ENCODE assay signal across 1 mouse cellular context in genomic region chr7:80535009-80535744, GRCm38 (mm10).
TF ChIP-seq lines count a peak whose summit lies in the region.

Blm (minus strand) TSS chr7:80535119.

TF ChIP-seq in MEL, 35 proteins besides CTCF, POLR2A, EP300 and RAD21 (continued from another document):
- TF ChIP-seq USF1 (IDR thresholded peaks at IDR 0.05; ENCODE audit: low read depth, low read length) = peak; percentile 95
- TF ChIP-seq CHD1 (IDR thresholded peaks at IDR 0.05; ENCODE audit: low read depth, low read length) = no peak
- no peak for TF ChIP-seq TCF12 (IDR thresholded peaks at IDR 0.05; ENCODE audit: low read depth, low read length)
- TF ChIP-seq SIN3A (IDR thresholded peaks at IDR 0.05; ENCODE audit: low read length) = peak; percentile 94
- TF ChIP-seq MAFK (IDR thresholded peaks at IDR 0.05; ENCODE audit: borderline replicate concordance, low read depth, low read length) = no peak
- peak; percentile 67; the same call in 1 of the 2 replicates for TF ChIP-seq ZMIZ1 (IDR thresholded peaks at IDR 0.05; ENCODE audit: low read depth, low read length)
